ENCODE assay signal across 8 mouse cellular contexts in the genomic region with DNA sequence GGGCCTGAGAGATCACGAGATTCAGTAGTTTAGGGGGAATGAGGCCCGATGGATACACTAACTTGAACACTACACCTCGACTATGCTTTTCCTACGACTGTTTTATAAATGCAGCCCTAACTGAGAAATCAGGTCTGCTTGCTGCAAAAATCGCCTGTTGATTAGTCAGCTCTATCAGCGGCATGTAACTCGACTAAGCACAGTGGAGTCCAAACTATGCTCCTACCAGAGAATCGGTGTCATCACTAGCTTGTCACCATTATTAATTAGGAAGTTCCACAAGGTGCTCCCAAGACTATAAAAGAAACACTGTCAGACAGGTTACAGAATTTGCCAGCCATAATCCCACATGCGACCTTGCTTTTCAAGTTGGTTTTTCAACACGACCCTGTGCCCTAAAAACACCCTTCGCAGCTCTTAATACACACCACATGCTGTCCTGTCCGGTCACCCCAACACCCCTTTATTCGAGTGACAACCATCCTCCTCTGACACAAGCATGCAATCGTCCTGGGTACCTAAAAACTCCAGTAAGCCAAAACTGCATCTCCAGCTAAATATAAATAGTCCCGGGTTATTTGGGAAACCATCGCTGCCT. TPM values are rescaled to one million over a fixed set of nuclear protein-coding genes. Genes with fewer than 3 reads are reported as not detected.
DNase-seq lines count a peak whose midpoint lies in the region; ATAC-seq and TF ChIP-seq lines count a peak whose summit lies in the region.

No protein-coding gene starts in this region.

- no peak for DNase-seq in liver, postnatal 0 days
- DNase-seq in urinary bladder, postnatal 14 days (ENCODE audit: low spot score): no peak
- no peak for DNase-seq in urinary bladder, postnatal 4 days (ENCODE audit: low spot score in 2 of 2)
- no peak for DNase-seq in adrenal gland, adult 8-10 months

- peak overlapping the region; percentile 77 for H3K9ac ChIP-seq in forebrain, embryonic 16.5 days (replicated peaks; ENCODE audit: low read depth, low read length)
- peak overlapping the region; percentile 83 for H3K9ac ChIP-seq in liver, postnatal 0 days (replicated peaks)

- peak overlapping the region; percentile 71 for H3K4me2 ChIP-seq in forebrain, embryonic 16.5 days (ENCODE audit: low read length)
- peak overlapping the region; percentile 80 for H3K4me2 ChIP-seq in liver, postnatal 0 days (ENCODE audit: low read depth, low read length)

- no peak for ATAC-seq in erythroblast, adult 5-6 weeks (replicated peaks; ENCODE audit: low FRiP score, poor library complexity, severe bottlenecking)
- peak; percentile 20; the same call in 1 of the 2 replicates for ATAC-seq in forebrain, embryonic 16.5 days
- ATAC-seq in liver, postnatal 0 days: peak; percentile 2; the same call in 1 of the 2 replicates

- TF ChIP-seq EP300 in liver, postnatal 0 days (IDR thresholded peaks at IDR 0.05; ENCODE audit: low read depth): no peak

- WGBS in forebrain, embryonic 16.5 days: 32% methylated on average over 16 of the region's 16 CpGs
- WGBS in liver, postnatal 0 days (ENCODE audit: insufficient replicate concordance): 22% methylated on average over 16 of the region's 16 CpGs

- peaks cover 26% of the 10 kb centered on the region for H3K79me2 ChIP-seq in C2C12 (ENCODE audit: control insufficient read depth, insufficient read depth)

- TF ChIP-seq CTCF in C2C12 (IDR thresholded peaks at IDR 0.05; ENCODE audit: control insufficient read depth, insufficient read depth, insufficient read length): no peak
- TF ChIP-seq CTCF in liver, postnatal 0 days (IDR thresholded peaks at IDR 0.05; ENCODE audit: low read depth): no peak

- no peaks in the 10 kb centered on the region for H3K36me3 ChIP-seq in erythroblast, embryonic 14.5 days (ENCODE audit: control insufficient read depth)
- no peaks in the 10 kb centered on the region for H3K36me3 ChIP-seq in C2C12 (ENCODE audit: control insufficient read depth, insufficient read depth)
- H3K36me3 ChIP-seq in forebrain, embryonic 16.5 days (ENCODE audit: control insufficient read depth, insufficient read depth): no peaks in the 10 kb centered on the region
- H3K36me3 ChIP-seq in liver, postnatal 0 days (replicated peaks; ENCODE audit: insufficient read depth, low read length): no peaks in the 10 kb centered on the region

- peak overlapping the region; percentile 97 for H3ac ChIP-seq in C2C12 (ENCODE audit: control insufficient read depth, insufficient read length, low read depth)

- peak overlapping the region; percentile 64 for H3K4me3 ChIP-seq in erythroblast, embryonic 14.5 days (replicated peaks)
- peak overlapping the region; percentile 52 for H3K4me3 ChIP-seq in C2C12 (ENCODE audit: insufficient read depth, poor library complexity, severe bottlenecking)
- peak overlapping the region; percentile 74 for H3K4me3 ChIP-seq in forebrain, embryonic 16.5 days (replicated peaks; ENCODE audit: low read length)
- peak overlapping the region; percentile 71 for H3K4me3 ChIP-seq in liver, postnatal 0 days (ENCODE audit: low read depth, low read length)

- no peak overlapping the region for H3K27ac ChIP-seq in forebrain, embryonic 16.5 days (ENCODE audit: low read length)
- peak overlapping the region; percentile 87 for H3K27ac ChIP-seq in liver, postnatal 0 days (ENCODE audit: low read depth)

- H3K4me1 ChIP-seq in erythroblast, embryonic 14.5 days (ENCODE audit: control insufficient read depth): peaks cover 9% of the 10 kb centered on the region
- H3K4me1 ChIP-seq in forebrain, embryonic 16.5 days (replicated peaks; ENCODE audit: control insufficient read depth, insufficient read depth, low read length): 0 out of 2 replicates have a peak, but pooled peaks cover 7% of the 10 kb centered on the region
- H3K4me1 ChIP-seq in liver, postnatal 0 days (ENCODE audit: insufficient read depth): peaks cover 19% of the 10 kb centered on the region

- peaks cover 26% of the 10 kb centered on the region for H3K27me3 ChIP-seq in erythroblast, embryonic 14.5 days (ENCODE audit: control insufficient read depth)
- H3K27me3 ChIP-seq in C2C12 (ENCODE audit: control insufficient read depth, insufficient read depth, insufficient read length): no peaks in the 10 kb centered on the region
- H3K27me3 ChIP-seq in forebrain, embryonic 16.5 days (replicated peaks; ENCODE audit: control insufficient read depth, insufficient read depth, low read length): no peaks in the 10 kb centered on the region
- no peaks in the 10 kb centered on the region for H3K27me3 ChIP-seq in liver, postnatal 0 days (ENCODE audit: insufficient read depth, low read length)

- no peaks in the 10 kb centered on the region for H3K9me3 ChIP-seq in erythroblast, embryonic 14.5 days (ENCODE audit: control insufficient read depth, low read length)
- H3K9me3 ChIP-seq in forebrain, embryonic 16.5 days (ENCODE audit: control insufficient read depth, low read length): no peaks in the 10 kb centered on the region
- H3K9me3 ChIP-seq in liver, postnatal 0 days (ENCODE audit: low read length): no peaks in the 10 kb centered on the region

- peaks cover 12% of the 10 kb centered on the region for H3K79me3 ChIP-seq in C2C12 (ENCODE audit: low read depth)

TF ChIP-seq in C2C12, 6 proteins besides CTCF, POLR2A, EP300 and RAD21:
- no peak for TF ChIP-seq USF1 (IDR thresholded peaks at IDR 0.05; ENCODE audit: low read depth)
- TF ChIP-seq MYOD1 (IDR thresholded peaks at IDR 0.05; ENCODE audit: control insufficient read depth, insufficient read length, low read depth): no peak
- no peak for TF ChIP-seq MAX (IDR thresholded peaks at IDR 0.05)
- no peak for TF ChIP-seq MYOG (IDR thresholded peaks at IDR 0.05; ENCODE audit: control insufficient read depth, extremely low read depth, insufficient read length)
- TF ChIP-seq FOSL1 (IDR thresholded peaks at IDR 0.05; ENCODE audit: insufficient read depth, low read length, poor library complexity, severe bottlenecking): no peak
- TF ChIP-seq CEBPB (IDR thresholded peaks at IDR 0.05; ENCODE audit: low read depth): no peak

RNA-seq across cellular contexts. Expression of a gene that starts 0.7 kb away (rescaled TPM):
- polyA plus RNA-seq in erythroblast, embryonic 14.5 days (2012): 0.02 TPM in 1 of 2 replicates, not detected in the other
- total RNA-seq in erythroblast, adult 5-6 weeks (2015; ENCODE audit: low replicate concordance): 1.3 and 3.7 TPM in 2 replicates
- 1.4 and 2.0 TPM in 2 replicates for total RNA-seq in erythroblast, adult 5-6 weeks (2017; ENCODE audit: low replicate concordance)
- polyA plus RNA-seq in C2C12 (2012; fragmentation: generic; extraction: Trizol): 8.5 TPM
- polyA plus RNA-seq in forebrain, embryonic 16.5 days (2015; fragmentation: Nextera tagmentation; extraction: Ambion mirVana): 7.3 and 8.3 TPM in 2 replicates
- 4.0 and 4.8 TPM in 2 replicates for polyA plus RNA-seq in liver, postnatal 0 days (2015; fragmentation: Nextera tagmentation; extraction: Ambion mirVana)
- 10 to 100 TPM; 15.2 to 24.8 (median 20.3) TPM for total RNA-seq in adrenal gland, adult 8-10 months (2022)

RNA-seq across cellular contexts. Expression of a gene that starts 47.1 kb away (rescaled TPM):
- polyA plus RNA-seq in erythroblast, embryonic 14.5 days (2012): 0.20 and 0.42 TPM in 2 replicates
- total RNA-seq in erythroblast, adult 5-6 weeks (2015; ENCODE audit: low replicate concordance): not detected in 2 replicates
- not detected in 2 replicates for total RNA-seq in erythroblast, adult 5-6 weeks (2017; ENCODE audit: low replicate concordance)
- polyA plus RNA-seq in C2C12 (2012; fragmentation: generic; extraction: Trizol): 0.09 TPM
- polyA plus RNA-seq in forebrain, embryonic 16.5 days (2015; fragmentation: Nextera tagmentation; extraction: Ambion mirVana): 0.21 and 0.39 TPM in 2 replicates
- 110 and 118 TPM in 2 replicates for polyA plus RNA-seq in liver, postnatal 0 days (2015; fragmentation: Nextera tagmentation; extraction: Ambion mirVana)
- under 1 TPM in 1 of 4 experiments, not detected in 3; 0.12 TPM for total RNA-seq in adrenal gland, adult 8-10 months (2022)

Comparison
In these comparisons a context has a peak if more than half of its experiments do, and no peak if none do; other contexts are left out.
1. RNA of a gene that starts 47.1 kb away (polyA plus RNA-seq): 110 to 118 TPM in liver, postnatal 0 days; 0.20 to 0.42 TPM in erythroblast, embryonic 14.5 days, 0.21 to 0.39 TPM in forebrain, embryonic 16.5 days and 0.09 TPM in C2C12 (single experiment); every median in the first group is over 10 times any median in the second.
2. Peak in every context shown above with its lines, with median percentiles within 50 percentile points of each other: H3K4me3 ChIP-seq.